Mouse (Mus musculus) kidney, embryonic 15.5 days (tissue): ENCODE results near the gene Ap2a2. TPM values are rescaled to one million over a fixed set of nuclear protein-coding genes. Genes with fewer than 3 reads are reported as not detected.
"Not testable (repeated sequence)": the region's sequence is repeated elsewhere in the genome, so short reads cannot be mapped to it uniquely, and the experiment has no call there.

Experiments used
- ATAC-seq: fragments of 200-750 bp; cut with Nextera tagmentation; replicated peaks from 2 replicates; pipeline ENCODE4 v1.8.0; 2017; ENCODE audit warnings: moderate TSS enrichment; ENCODE audit not compliant: low FRiP score
- H3K27ac ChIP-seq: fragments of 300-500 bp; sonication (generic); 2 replicates; pipeline ENCODE4 v1.5.1; 2015; ENCODE audit warnings: mild to moderate bottlenecking, inconsistent platforms
- H3K27me3 ChIP-seq: fragments of 300-500 bp; sonication (generic); 2 replicates; pipeline ENCODE4 v1.6.1; 2015; ENCODE audit warnings: inconsistent platforms
- H3K36me3 ChIP-seq: fragments of 300-500 bp; sonication (generic); 2 replicates; pipeline ENCODE4 v1.6.1; 2015; ENCODE audit warnings: inconsistent platforms
- H3K4me1 ChIP-seq: fragments of 300-500 bp; sonication (generic); 2 replicates; pipeline ENCODE4 v1.6.1; 2015; ENCODE audit warnings: inconsistent platforms
- H3K4me2 ChIP-seq: fragments of 300-500 bp; sonication (generic); 2 replicates; pipeline ENCODE4 v1.6.1; 2015; ENCODE audit warnings: moderate library complexity, mild to moderate bottlenecking, inconsistent platforms
- H3K4me3 ChIP-seq: fragments of 300-500 bp; sonication (generic); replicated peaks from 2 replicates; pipeline ENCODE4 v1.5.1; 2015; ENCODE audit warnings: mild to moderate bottlenecking, inconsistent platforms
- H3K9ac ChIP-seq: fragments of 300-500 bp; sonication (generic); 2 replicates; pipeline ENCODE4 v1.6.1; 2015; ENCODE audit warnings: mild to moderate bottlenecking, inconsistent platforms
- H3K9me3 ChIP-seq: fragments of 300-500 bp; sonication (generic); replicated peaks from 2 replicates; pipeline ENCODE4 v1.6.1; 2016; ENCODE audit warnings: inconsistent platforms
- WGBS: fragments of 180-500 bp; shearing (Covaris S2); methylation state at CpG from one replicate; pipeline ENCODE4 v1.1.7; 2015; ENCODE audit warnings: mixed read lengths; 5-methylcytosine and 5-hydroxymethylcytosine counted together
- polyA plus RNA-seq: library from polyadenylated mRNA; unstranded; fragments of >200 nt; fragmentation: Nextera tagmentation; extraction: Ambion mirVana; gene quantifications from 2 replicates; pipeline ENCODE4 v1.2.1, GENCODE M21; 2015

Gene Ap2a2
- polyA plus RNA-seq, 1 experiment from 2014 or later, result 87.8 TPM

- H3K9ac ChIP-seq, result no peak overlapping the region
- H3K4me3 ChIP-seq, result no peak overlapping the region
- peak overlapping the region; percentile 89 for H3K27ac ChIP-seq
- peaks cover 44% of the 10 kb centered on the region for H3K4me1 ChIP-seq
- peak overlapping the region; percentile 19; the same call in 1 of the 2 replicates for H3K4me2 ChIP-seq
- peak; percentile 88 for ATAC-seq
- H3K9me3 ChIP-seq, result no peaks in the 10 kb centered on the region
- WGBS, result 56% methylated on average over 7 of the region's 7 CpGs
- H3K36me3 ChIP-seq, result no peaks in the 10 kb centered on the region
- H3K27me3 ChIP-seq, result no peaks in the 10 kb centered on the region
These were observed 19.4 kb downstream of the Ap2a2 start for GRCm38 (mm10) chr7:141581323-141581722.

- Histone ChIP-seq H3K4me3 (no peak overlapping the region), H3K27me3 (no peaks in the 10 kb centered on the region), H3K36me3 (peaks cover 9% of the 10 kb centered on the region), H3K9ac (no peak overlapping the region), H3K9me3 (no peaks in the 10 kb centered on the region), H3K27ac (no peak overlapping the region), H3K4me2 (no peak overlapping the region), H3K4me1 (peaks cover 28% of the 10 kb centered on the region)
- ATAC-seq, result no peak
- WGBS, result 93% methylated on average over 4 of the region's 5 CpGs
These were observed 22.3 kb downstream of the Ap2a2 start for GRCm38 (mm10) chr7:141584048-141584841.

- Histone ChIP-seq H3K27ac (no peak overlapping the region), H3K9me3 (no peaks in the 10 kb centered on the region), H3K4me3 (no peak overlapping the region), H3K27me3 (no peaks in the 10 kb centered on the region), H3K9ac (no peak overlapping the region), H3K4me2 (no peak overlapping the region), H3K4me1 (peaks cover 21% of the 10 kb centered on the region), H3K36me3 (peaks cover 18% of the 10 kb centered on the region)
- peak; percentile 61 for ATAC-seq
- WGBS, result 79% methylated on average over 4 of the region's 4 CpGs
These were observed 23.3 kb downstream of the Ap2a2 start for GRCm38 (mm10) chr7:141585288-141585687.

- 96% methylated on average over 1 of the region's 1 CpGs for WGBS
- Histone ChIP-seq H3K4me2 (no peak overlapping the region), H3K9ac (no peak overlapping the region), H3K36me3 (peaks cover 24% of the 10 kb centered on the region), H3K4me1 (peaks cover 16% of the 10 kb centered on the region), H3K27ac (no peak overlapping the region; the same call in 1 of the 2 replicates), H3K9me3 (no peaks in the 10 kb centered on the region), H3K27me3 (no peaks in the 10 kb centered on the region), H3K4me3 (no peak overlapping the region)
- no peak for ATAC-seq
These were observed 23.9 kb downstream of the Ap2a2 start for GRCm38 (mm10) chr7:141585881-141586280.

GRCm38 (mm10) chr7:141588890-141589289 is 26.9 kb downstream of the Ap2a2 start:
- H3K4me1 ChIP-seq, result peaks cover 7% of the 10 kb centered on the region
- H3K4me3 ChIP-seq, result no peak overlapping the region
- WGBS, result 88% methylated on average over 6 of the region's 6 CpGs
- no peak overlapping the region for H3K4me2 ChIP-seq
- no peaks in the 10 kb centered on the region for H3K9me3 ChIP-seq
- no peaks in the 10 kb centered on the region for H3K27me3 ChIP-seq
- peaks cover 37% of the 10 kb centered on the region for H3K36me3 ChIP-seq
- ATAC-seq, result no peak
- no peak overlapping the region for H3K9ac ChIP-seq
- no peak overlapping the region for H3K27ac ChIP-seq

- H3K4me3 ChIP-seq, ATAC-seq, H3K4me1 ChIP-seq, H3K9ac ChIP-seq, H3K27ac ChIP-seq, H3K27me3 ChIP-seq, H3K9me3 ChIP-seq, H3K4me2 ChIP-seq: not testable (repeated sequence)
- 93% methylated on average over 6 of the region's 7 CpGs for WGBS
- peaks cover 46% of the 10 kb centered on the region for H3K36me3 ChIP-seq
These were observed 28.3 kb downstream of the Ap2a2 start for GRCm38 (mm10) chr7:141590249-141590648.

GRCm38 (mm10) chr7:141590959-141591358 is 29.0 kb downstream of the Ap2a2 start:
- no peak for ATAC-seq
- Histone ChIP-seq H3K4me2 (no peak overlapping the region), H3K4me1 (no peaks in the 10 kb centered on the region), H3K36me3 (peaks cover 50% of the 10 kb centered on the region), H3K27me3 (no peaks in the 10 kb centered on the region), H3K4me3 (no peak overlapping the region), H3K27ac (no peak overlapping the region), H3K9me3 (no peaks in the 10 kb centered on the region), H3K9ac (no peak overlapping the region)
- 82% methylated on average over 8 of the region's 8 CpGs for WGBS

GRCm38 (mm10) chr7:141592096-141592495 is 30.1 kb downstream of the Ap2a2 start:
- H3K27ac ChIP-seq, result no peak overlapping the region
- no peak overlapping the region for H3K9ac ChIP-seq
- H3K4me3 ChIP-seq, result no peak overlapping the region
- H3K27me3 ChIP-seq, result no peaks in the 10 kb centered on the region
- 78% methylated on average over 1 of the region's 1 CpGs for WGBS
- peaks cover 59% of the 10 kb centered on the region for H3K36me3 ChIP-seq
- no peak overlapping the region for H3K4me2 ChIP-seq
- H3K9me3 ChIP-seq, result no peaks in the 10 kb centered on the region
- no peaks in the 10 kb centered on the region for H3K4me1 ChIP-seq
- no peak for ATAC-seq

GRCm38 (mm10) chr7:141593056-141593455 is 31.1 kb downstream of the Ap2a2 start:
- Histone ChIP-seq H3K27ac (no peak overlapping the region), H3K27me3 (no peaks in the 10 kb centered on the region), H3K9me3 (no peaks in the 10 kb centered on the region), H3K4me2 (no peak overlapping the region), H3K4me1 (no peaks in the 10 kb centered on the region), H3K36me3 (peaks cover 69% of the 10 kb centered on the region), H3K4me3 (no peak overlapping the region), H3K9ac (no peak overlapping the region)
- WGBS, result 91% methylated on average over 6 of the region's 6 CpGs
- no peak for ATAC-seq

- no peak overlapping the region for H3K27ac ChIP-seq
- 88% methylated on average over 1 of the region's 1 CpGs for WGBS
- no peaks in the 10 kb centered on the region for H3K9me3 ChIP-seq
- no peak overlapping the region for H3K4me3 ChIP-seq
- H3K36me3 ChIP-seq, result peaks cover 76% of the 10 kb centered on the region
- H3K4me2 ChIP-seq, result no peak overlapping the region
- no peaks in the 10 kb centered on the region for H3K4me1 ChIP-seq
- ATAC-seq, result no peak
- H3K9ac ChIP-seq, result no peak overlapping the region
- no peaks in the 10 kb centered on the region for H3K27me3 ChIP-seq
These were observed 35.0 kb downstream of the Ap2a2 start for GRCm38 (mm10) chr7:141596971-141597370.

GRCm38 (mm10) chr7:141597563-141597962 is 35.6 kb downstream of the Ap2a2 start:
- 91% methylated on average over 6 of the region's 6 CpGs for WGBS
- no peak overlapping the region for H3K4me3 ChIP-seq
- no peak overlapping the region for H3K27ac ChIP-seq
- H3K4me1 ChIP-seq, result no peaks in the 10 kb centered on the region
- H3K4me2 ChIP-seq, result no peak overlapping the region
- H3K36me3 ChIP-seq, result peaks cover 82% of the 10 kb centered on the region
- no peak for ATAC-seq
- no peak overlapping the region for H3K9ac ChIP-seq
- H3K27me3 ChIP-seq, result no peaks in the 10 kb centered on the region
- H3K9me3 ChIP-seq, result no peaks in the 10 kb centered on the region

GRCm38 (mm10) chr7:141607717-141608116 is 45.7 kb downstream of the Ap2a2 start:
- no peak for ATAC-seq
- WGBS, result 84% methylated on average over 4 of the region's 4 CpGs
- Histone ChIP-seq H3K4me1 (peaks cover 18% of the 10 kb centered on the region), H3K4me3 (no peak overlapping the region), H3K4me2 (no peak overlapping the region), H3K9ac (no peak overlapping the region), H3K9me3 (no peaks in the 10 kb centered on the region), H3K36me3 (peaks cover 83% of the 10 kb centered on the region), H3K27ac (no peak overlapping the region), H3K27me3 (no peaks in the 10 kb centered on the region)
